Mouse (Mus musculus): ENCODE results near the gene Gpx4.

DNA sequence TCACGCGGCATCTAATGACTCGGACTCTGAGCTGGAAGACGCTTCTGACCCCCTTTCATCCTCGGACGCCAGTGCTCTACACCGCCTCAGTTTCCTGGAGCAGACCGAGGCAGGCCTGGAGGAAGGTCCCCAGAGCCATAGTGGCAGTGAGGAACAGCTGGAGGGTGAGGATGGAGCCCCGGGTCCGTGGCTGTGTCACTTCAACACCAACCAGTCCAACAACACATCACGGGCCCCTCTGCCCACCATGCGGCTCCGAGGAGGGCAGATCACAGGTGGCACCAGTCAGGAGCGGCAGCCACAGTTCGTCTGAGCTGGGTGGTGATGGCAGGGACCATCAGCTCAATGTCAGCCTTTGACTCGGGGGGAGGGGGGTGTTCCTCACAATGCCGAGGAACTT lies 16.2 kb upstream of the Gpx4 start:
- TF ChIP-seq CTCF (IDR thresholded peaks at IDR 0.05; ENCODE audit: borderline replicate concordance, control insufficient read depth, extremely low read depth, insufficient read depth, low read length, poor library complexity) = no peak
- no peak for TF ChIP-seq POLR2A (IDR thresholded peaks at IDR 0.05; ENCODE audit: control insufficient read depth, extremely low read depth, insufficient read depth, low read length, poor library complexity)
